Mouse (Mus musculus): ENCODE data around the gene H2-M1. TPM values are rescaled to one million over a fixed set of nuclear protein-coding genes. Genes with fewer than 3 reads are reported as not detected.

Gene H2-M1
- not detected in 2 replicates for polyA plus RNA-seq (2014; fragmentation: Nextera tagmentation; extraction: Ambion mirVana)

DNA sequence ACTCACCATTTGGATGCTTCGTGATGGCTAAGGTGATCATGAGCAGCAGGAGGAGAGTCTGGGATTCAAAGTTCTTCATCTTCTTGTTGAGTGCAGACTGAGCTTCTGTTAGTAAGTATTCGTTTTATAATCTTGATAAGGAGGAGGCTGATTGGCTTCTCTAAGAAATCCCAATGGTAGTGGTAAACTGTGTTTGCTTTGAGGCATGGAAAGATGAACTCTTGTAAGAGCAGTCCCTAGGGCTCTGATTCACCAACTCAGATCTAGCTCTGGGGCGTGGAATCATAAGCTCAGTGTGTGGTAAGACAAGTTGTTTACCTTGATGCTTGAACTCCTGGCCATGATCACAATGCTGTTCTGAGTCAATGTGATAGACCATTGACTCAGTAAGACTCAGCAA lies at the start of gene H2-M1:
Gene H2-M1 (minus strand): TSS at position 101 of the 400 bp plus-strand sequence.
- no peaks in the 10 kb centered on the region for H3K9me3 ChIP-seq (ENCODE audit: control insufficient read depth, low read length)
- no peak within 1 kb of the TSS for H3K4me3 ChIP-seq (ENCODE audit: low read length)
- no peak within 1 kb of the TSS for H3K27ac ChIP-seq (ENCODE audit: low read depth, low read length)
- H3K4me1 ChIP-seq (ENCODE audit: control insufficient read depth, insufficient read depth, low read length): no peaks in the 10 kb centered on the region
- no peaks in the 10 kb centered on the region for H3K36me3 ChIP-seq (ENCODE audit: control insufficient read depth, insufficient read depth, low read length)
- no peak within 1 kb of the TSS for H3K4me2 ChIP-seq (replicated peaks; ENCODE audit: low read depth, low read length)
- no peak within 1 kb of the TSS for H3K9ac ChIP-seq (ENCODE audit: low read depth, low read length)
- no peak for ATAC-seq (ENCODE audit: low FRiP score, low TSS enrichment)
- H3K27me3 ChIP-seq (ENCODE audit: control insufficient read depth, insufficient read depth, low read length): no peaks in the 10 kb centered on the region
- WGBS: 72% methylated on average over 3 of the region's 3 CpGs

DNA sequence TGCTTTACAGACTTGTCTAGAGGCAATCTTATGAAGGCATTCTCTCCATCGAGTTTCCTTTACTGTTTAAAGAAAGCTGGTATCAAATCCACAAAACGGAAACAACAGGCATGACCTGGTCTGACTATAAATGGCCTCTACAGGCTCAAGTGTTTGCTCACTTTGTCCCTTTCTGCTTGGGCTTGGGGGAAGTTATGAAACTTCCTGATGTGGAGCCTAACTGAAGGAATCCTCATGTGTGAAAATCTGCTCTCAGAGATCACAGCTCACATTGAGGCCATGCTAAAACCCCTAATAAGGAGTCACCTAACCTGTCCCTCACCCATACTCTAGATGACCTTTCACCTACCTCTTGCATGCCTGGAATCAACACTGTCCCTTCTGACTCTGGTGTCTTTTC lies 25.7 kb upstream of the H2-M1 start:
- no peaks in the 10 kb centered on the region for H3K9me3 ChIP-seq (ENCODE audit: control insufficient read depth, low read length)
- WGBS: 71% methylated on average over 2 of the region's 2 CpGs
- no peaks in the 10 kb centered on the region for H3K36me3 ChIP-seq (ENCODE audit: control insufficient read depth, insufficient read depth, low read length)
- H3K4me1 ChIP-seq (ENCODE audit: control insufficient read depth, insufficient read depth, low read length): no peaks in the 10 kb centered on the region
- H3K27me3 ChIP-seq (ENCODE audit: control insufficient read depth, insufficient read depth, low read length): no peaks in the 10 kb centered on the region
- ATAC-seq (ENCODE audit: low FRiP score, low TSS enrichment): no peak
- H3K4me2 ChIP-seq (replicated peaks; ENCODE audit: low read depth, low read length): no peak overlapping the region
- H3K27ac ChIP-seq (ENCODE audit: low read depth, low read length): no peak overlapping the region
- H3K4me3 ChIP-seq (ENCODE audit: low read length): no peak overlapping the region
- H3K9ac ChIP-seq (ENCODE audit: low read depth, low read length): no peak overlapping the region

GRCm38 (mm10) chr17:36642566-36642965 lies 29.5 kb downstream of the H2-M1 start, which contains the start of gene H2-M9:
Gene H2-M9, minus strand, starts transcription at chr17:36642666.
- Histone ChIP-seq H3K4me3 (ENCODE audit: low read length) (no peak within 1 kb of the TSS), H3K27ac (ENCODE audit: low read depth, low read length) (no peak within 1 kb of the TSS), H3K4me1 (ENCODE audit: control insufficient read depth, insufficient read depth, low read length) (no peaks in the 10 kb centered on the region), H3K4me2 (replicated peaks; ENCODE audit: low read depth, low read length) (no peak within 1 kb of the TSS), H3K27me3 (ENCODE audit: control insufficient read depth, insufficient read depth, low read length) (no peaks in the 10 kb centered on the region), H3K36me3 (ENCODE audit: control insufficient read depth, insufficient read depth, low read length) (no peaks in the 10 kb centered on the region), H3K9ac (ENCODE audit: low read depth, low read length) (no peak within 1 kb of the TSS), H3K9me3 (ENCODE audit: control insufficient read depth, low read length) (no peaks in the 10 kb centered on the region)
- no peak for ATAC-seq (ENCODE audit: low FRiP score, low TSS enrichment)
- WGBS: 83% methylated on average over 3 of the region's 3 CpGs

Other genes with a start within 250 kb of the H2-M1 start
- not detected in 2 replicates for gene H2-M10.4, start 209.9 kb downstream of the H2-M1 start, polyA plus RNA-seq (2014; fragmentation: Nextera tagmentation; extraction: Ambion mirVana)
- gene H2-M11, start 125.1 kb downstream of the H2-M1 start, polyA plus RNA-seq (2014; fragmentation: Nextera tagmentation; extraction: Ambion mirVana): not detected in 2 replicates
- not detected in 2 replicates for gene H2-M9, start 29.6 kb downstream of the H2-M1 start, polyA plus RNA-seq (2014; fragmentation: Nextera tagmentation; extraction: Ambion mirVana)
- gene H2-M10.5, start 100.7 kb upstream of the H2-M1 start, polyA plus RNA-seq (2014; fragmentation: Nextera tagmentation; extraction: Ambion mirVana): not detected in 2 replicates
- not detected in 2 replicates for gene H2-M10.6, start 140.0 kb upstream of the H2-M1 start, polyA plus RNA-seq (2014; fragmentation: Nextera tagmentation; extraction: Ambion mirVana)
- gene Trim26, start 164.9 kb upstream of the H2-M1 start, polyA plus RNA-seq (2014; fragmentation: Nextera tagmentation; extraction: Ambion mirVana): 23.7 and 32.3 TPM in 2 replicates
- gene Trim15, start 195.0 kb upstream of the H2-M1 start, polyA plus RNA-seq (2014; fragmentation: Nextera tagmentation; extraction: Ambion mirVana): 0.10 and 0.23 TPM in 2 replicates
- 1.3 and 2.9 TPM in 2 replicates for gene Trim10, start 197.4 kb upstream of the H2-M1 start, polyA plus RNA-seq (2014; fragmentation: Nextera tagmentation; extraction: Ambion mirVana)
- not detected in 2 replicates for gene Trim40, start 217.9 kb upstream of the H2-M1 start, polyA plus RNA-seq (2014; fragmentation: Nextera tagmentation; extraction: Ambion mirVana)
- not detected in 2 replicates for gene Trim31, start 225.9 kb upstream of the H2-M1 start, polyA plus RNA-seq (2014; fragmentation: Nextera tagmentation; extraction: Ambion mirVana)